Mouse (Mus musculus) embryonic facial prominence, embryonic 12.5 days (tissue): ENCODE measurements around the gene Fmnl3. TPM values are rescaled to one million over a fixed set of nuclear protein-coding genes. Genes with fewer than 3 reads are reported as not detected.

Experiments used
- ATAC-seq: fragments of 200-750 bp; cut with Nextera tagmentation; 2 replicates; pipeline ENCODE4 v1.8.0; 2017; ENCODE audit not compliant: insufficient number of reproducible peaks, insufficient read depth, low FRiP score, low TSS enrichment
- H3K27ac ChIP-seq: fragments of 300-500 bp; sonication (generic); 2 replicates; pipeline ENCODE4 v1.5.1; 2016; ENCODE audit warnings: mild to moderate bottlenecking
- H3K27me3 ChIP-seq: fragments of 300-500 bp; sonication (generic); 2 replicates; pipeline ENCODE4 v1.6.1; 2016; ENCODE audit warnings: mild to moderate bottlenecking, moderate library complexity
- H3K36me3 ChIP-seq: fragments of 300-500 bp; sonication (generic); 2 replicates; pipeline ENCODE4 v1.6.1; 2016; ENCODE audit warnings: mild to moderate bottlenecking
- H3K4me1 ChIP-seq: fragments of 300-500 bp; sonication (generic); 2 replicates; pipeline ENCODE4 v1.6.1; 2016
- H3K4me2 ChIP-seq: fragments of 300-500 bp; sonication (generic); replicated peaks from 2 replicates; pipeline ENCODE4 v1.6.1; 2016; ENCODE audit warnings: mild to moderate bottlenecking, moderate library complexity
- H3K4me3 ChIP-seq: fragments of 300-500 bp; sonication (generic); 2 replicates; pipeline ENCODE4 v1.5.1; 2016; ENCODE audit warnings: mild to moderate bottlenecking
- H3K9ac ChIP-seq: fragments of 300-500 bp; sonication (generic); 2 replicates; pipeline ENCODE4 v1.6.1; 2016; ENCODE audit warnings: mild to moderate bottlenecking, moderate library complexity
- H3K9me3 ChIP-seq: fragments of 300-500 bp; sonication (generic); 2 replicates; pipeline ENCODE4 v1.6.1; 2016; ENCODE audit warnings: mild to moderate bottlenecking, moderate library complexity
- WGBS: fragments of 180-500 bp; shearing (Covaris S2); methylation state at CpG from one replicate; pipeline ENCODE4 v1.1.7; 2016; 5-methylcytosine and 5-hydroxymethylcytosine counted together
- polyA plus RNA-seq: library from polyadenylated mRNA; unstranded; fragments of >200 nt; fragmentation: Nextera tagmentation; extraction: Ambion mirVana; gene quantifications from 2 replicates; pipeline ENCODE4 v1.2.1, GENCODE M21; 2016

The Fmnl3 gene
- polyA plus RNA-seq, 1 experiment from 2014 or later: 37.0 TPM

DNA sequence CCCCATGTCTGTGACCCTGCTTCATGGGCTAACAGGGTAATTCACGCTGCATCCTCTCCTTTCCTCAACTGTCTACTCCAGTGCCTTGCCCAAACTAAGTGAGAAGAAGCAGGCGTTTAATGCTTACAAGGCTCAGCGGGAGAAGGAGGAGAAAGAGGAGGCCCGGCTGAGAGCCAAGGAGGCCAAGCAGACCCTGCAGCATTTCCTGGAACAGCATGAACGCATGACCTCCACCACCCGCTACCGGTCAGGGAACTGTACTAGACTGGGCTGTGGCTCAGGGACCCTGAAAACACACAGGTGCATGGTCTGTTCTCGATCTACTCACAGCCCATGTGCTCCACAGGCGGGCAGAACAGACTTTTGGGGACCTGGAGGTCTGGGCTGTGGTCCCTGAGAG lies 62.8 kb downstream of the Fmnl3 start:
- no peaks in the 10 kb centered on the region for H3K4me1 ChIP-seq
- H3K4me3 ChIP-seq: no peak overlapping the region
- H3K27me3 ChIP-seq: no peaks in the 10 kb centered on the region
- no peak overlapping the region for H3K9ac ChIP-seq
- no peak overlapping the region for H3K27ac ChIP-seq
- H3K4me2 ChIP-seq: no peak overlapping the region
- H3K36me3 ChIP-seq: peaks cover 85% of the 10 kb centered on the region
- WGBS: 87% methylated on average over 9 of the region's 9 CpGs
- H3K9me3 ChIP-seq: no peaks in the 10 kb centered on the region
- ATAC-seq: no peak

DNA sequence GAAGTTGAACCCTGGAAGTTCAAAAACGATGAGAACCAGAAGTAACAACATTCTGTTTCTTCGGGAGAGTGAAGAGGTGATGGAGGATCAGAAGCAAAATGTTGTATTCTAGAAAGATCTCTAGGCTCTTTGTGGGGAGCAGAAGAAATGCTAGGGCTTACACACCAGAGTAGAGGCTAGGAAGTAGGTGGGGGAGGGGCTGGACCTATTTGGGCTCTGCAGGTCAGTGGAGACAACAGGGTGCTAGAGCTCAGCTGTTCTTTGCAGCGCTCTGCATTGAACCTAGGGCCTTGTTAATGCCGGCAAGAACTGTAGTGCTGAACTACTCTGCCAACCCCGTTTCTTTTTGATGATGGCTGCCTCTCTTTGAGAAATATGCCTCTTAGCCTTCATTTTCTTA lies 74.1 kb downstream of the Fmnl3 start:
- Histone ChIP-seq H3K9ac (peak overlapping the region; percentile 74), H3K4me3 (peak overlapping the region; percentile 66), H3K27me3 (no peaks in the 10 kb centered on the region), H3K9me3 (no peaks in the 10 kb centered on the region), H3K36me3 (0 out of 2 replicates have a peak, but pooled peaks cover 3% of the 10 kb centered on the region), H3K4me1 (peaks cover 18% of the 10 kb centered on the region), H3K4me2 (peak overlapping the region; percentile 72), H3K27ac (peak overlapping the region; percentile 93; the same call in 1 of the 2 replicates)
- ATAC-seq: no peak
- WGBS: 42% methylated on average over 5 of the region's 5 CpGs

DNA sequence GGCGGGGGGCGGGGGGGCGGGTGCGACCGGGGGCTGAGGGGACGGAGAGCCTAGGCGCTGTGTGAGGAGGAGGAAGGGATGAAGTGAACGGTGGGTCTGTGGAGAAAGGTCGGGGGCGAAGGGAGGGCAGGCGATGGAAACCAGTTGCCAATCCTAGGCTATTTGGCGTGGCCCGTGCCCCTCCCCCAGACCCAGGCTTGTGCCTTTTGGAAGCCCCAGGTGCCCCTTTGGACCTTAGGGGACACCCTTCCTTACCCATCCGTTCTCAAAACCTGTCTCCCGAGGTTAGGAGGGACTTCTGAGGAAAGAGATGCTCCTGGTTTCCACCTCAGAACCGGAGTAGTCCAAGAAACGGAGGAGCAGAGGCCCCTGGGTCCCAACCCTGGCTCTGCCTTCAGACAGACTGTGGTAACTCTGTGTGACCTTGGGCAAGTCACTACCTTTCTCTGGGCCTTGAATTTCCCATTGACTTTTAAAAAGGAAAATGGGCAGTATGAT lies 74.7 kb downstream of the Fmnl3 start, which contains the start of gene Fam186b:
TSS of gene Fam186b (minus strand) at position 405 of the 498 bp plus-strand sequence.
- Histone ChIP-seq H3K9ac (peak within 1 kb of the TSS; percentile 74), H3K36me3 (0 out of 2 replicates have a peak, but pooled peaks cover 3% of the 10 kb centered on the region), H3K4me2 (peak within 1 kb of the TSS; percentile 72), H3K9me3 (no peaks in the 10 kb centered on the region), H3K4me3 (peak within 1 kb of the TSS; percentile 66), H3K4me1 (peaks cover 18% of the 10 kb centered on the region), H3K27ac (peak within 1 kb of the TSS; percentile 93), H3K27me3 (no peaks in the 10 kb centered on the region)
- 4% methylated on average over 15 of the region's 17 CpGs for WGBS
- peak; percentile 13; the same call in 1 of the 2 replicates for ATAC-seq

DNA sequence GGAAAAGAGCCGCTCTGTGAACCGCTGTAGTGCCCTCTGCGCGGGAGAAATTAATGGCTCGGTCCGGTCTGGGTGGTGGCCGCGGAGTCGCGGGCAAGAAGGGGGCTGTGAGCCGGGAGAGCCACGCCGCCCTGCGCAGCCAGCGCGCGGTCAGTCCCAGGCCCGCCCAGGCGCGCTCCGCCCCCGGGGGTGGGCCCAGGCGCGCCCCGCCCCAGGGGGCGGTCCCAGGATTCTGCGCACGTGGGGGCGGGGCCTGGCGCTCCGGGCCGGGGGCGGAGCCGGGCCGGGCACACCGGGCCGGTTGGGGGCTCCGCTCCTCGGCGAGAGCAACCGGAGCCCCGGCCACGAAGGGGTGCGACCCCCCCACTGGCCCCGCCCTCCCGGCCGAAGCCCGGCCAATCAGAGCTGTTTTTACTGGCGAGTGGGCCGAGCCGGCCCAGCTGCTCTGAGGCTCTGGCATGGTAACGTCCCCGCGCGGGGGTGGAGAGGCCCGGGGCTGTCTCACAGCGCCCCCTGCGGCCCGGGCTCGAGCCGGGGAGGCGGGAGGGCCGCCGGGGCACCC lies 75.4 kb downstream of the Fmnl3 start, which contains the start of gene Prpf40b:
TSS of gene Prpf40b (plus strand) at position 275 of the 562 bp plus-strand sequence.
- Histone ChIP-seq H3K9me3 (no peaks in the 10 kb centered on the region), H3K36me3 (0 out of 2 replicates have a peak, but pooled peaks cover 2% of the 10 kb centered on the region), H3K27me3 (no peaks in the 10 kb centered on the region), H3K4me2 (peak within 1 kb of the TSS; percentile 72), H3K9ac (peak within 1 kb of the TSS; percentile 74), H3K4me1 (peaks cover 18% of the 10 kb centered on the region), H3K4me3 (peak within 1 kb of the TSS; percentile 66), H3K27ac (peak within 1 kb of the TSS; percentile 93)
- ATAC-seq: peak; percentile 89
- under 1% methylated on average over 45 of the region's 64 CpGs for WGBS

DNA sequence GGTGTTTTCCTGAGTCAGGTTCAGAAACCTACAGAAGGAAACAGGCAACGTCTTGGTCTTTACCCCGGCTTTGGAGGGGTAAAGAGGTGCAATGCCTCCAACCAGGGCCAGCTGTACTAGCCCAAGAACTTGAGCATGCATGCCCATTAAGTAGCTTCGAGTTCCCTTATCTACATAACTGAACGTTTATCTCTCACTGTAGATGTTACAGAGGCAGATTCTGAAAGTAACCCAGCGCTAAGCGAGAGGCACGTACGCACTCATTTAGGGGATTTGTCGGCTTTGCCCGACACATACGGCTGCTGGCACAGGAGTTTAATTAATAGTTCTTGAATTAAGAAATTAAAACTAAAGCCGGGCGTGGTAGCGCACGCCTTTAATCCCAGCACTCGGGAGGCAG lies 76.0 kb downstream of the Fmnl3 start:
- peak overlapping the region; percentile 93; the same call in 1 of the 2 replicates for H3K27ac ChIP-seq
- peak overlapping the region; percentile 66 for H3K4me3 ChIP-seq
- H3K4me1 ChIP-seq: peaks cover 18% of the 10 kb centered on the region
- H3K4me2 ChIP-seq: peak overlapping the region; percentile 72
- no peak for ATAC-seq
- peak overlapping the region; percentile 74 for H3K9ac ChIP-seq
- WGBS: 33% methylated on average over 16 of the region's 16 CpGs
- H3K36me3 ChIP-seq: no peaks in the 10 kb centered on the region
- H3K27me3 ChIP-seq: no peaks in the 10 kb centered on the region
- H3K9me3 ChIP-seq: no peaks in the 10 kb centered on the region

DNA sequence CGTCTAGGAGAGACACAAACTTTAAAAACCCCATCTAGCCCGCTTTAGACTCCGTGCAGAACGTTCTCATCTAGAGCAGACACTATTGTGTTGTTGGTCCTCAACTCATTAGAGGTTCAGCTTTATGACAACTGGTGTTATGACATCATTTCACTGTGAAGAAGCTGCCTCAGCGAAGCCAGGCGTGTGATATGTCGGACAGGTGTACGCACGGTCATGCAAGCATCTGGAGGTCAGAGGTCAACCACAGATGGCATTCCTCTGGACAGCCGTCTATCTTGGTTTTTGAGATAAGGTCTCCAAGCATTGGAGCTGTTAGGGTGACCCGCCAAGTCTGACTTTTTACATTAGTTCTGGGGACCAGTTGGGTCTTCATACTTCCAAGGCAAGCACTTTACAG lies 79.7 kb downstream of the Fmnl3 start:
- peaks cover 10% of the 10 kb centered on the region for H3K4me1 ChIP-seq
- H3K9me3 ChIP-seq: no peaks in the 10 kb centered on the region
- ATAC-seq: no peak
- H3K4me3 ChIP-seq: no peak overlapping the region
- no peak overlapping the region for H3K4me2 ChIP-seq
- 85% methylated on average over 11 of the region's 11 CpGs for WGBS
- no peaks in the 10 kb centered on the region for H3K36me3 ChIP-seq
- no peak overlapping the region for H3K9ac ChIP-seq
- H3K27me3 ChIP-seq: no peaks in the 10 kb centered on the region
- H3K27ac ChIP-seq: no peak overlapping the region

DNA sequence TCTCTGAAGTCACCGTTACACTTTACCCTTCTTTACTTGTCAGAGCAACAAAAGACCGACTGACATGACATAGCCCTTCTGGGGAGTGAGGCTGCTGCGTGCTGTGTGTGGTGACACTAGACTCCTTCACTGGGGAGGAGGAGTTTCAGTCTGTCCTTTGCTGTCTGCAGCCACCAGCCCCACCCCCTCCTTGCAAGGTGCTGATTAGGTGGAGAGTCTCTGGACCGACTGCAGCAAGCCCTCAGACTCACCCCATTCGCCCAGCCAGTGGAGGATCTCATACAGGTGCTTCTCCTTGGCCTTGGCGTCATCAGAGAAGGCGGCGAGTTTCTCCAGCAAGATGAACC lies 85.1 kb downstream of the Fmnl3 start:
- H3K9ac ChIP-seq: no peak overlapping the region
- H3K9me3 ChIP-seq: no peaks in the 10 kb centered on the region
- no peak overlapping the region for H3K4me3 ChIP-seq
- no peaks in the 10 kb centered on the region for H3K4me1 ChIP-seq
- no peak for ATAC-seq
- no peak overlapping the region for H3K27ac ChIP-seq
- no peak overlapping the region for H3K4me2 ChIP-seq
- H3K27me3 ChIP-seq: no peaks in the 10 kb centered on the region
- no peaks in the 10 kb centered on the region for H3K36me3 ChIP-seq
- 44% methylated on average over 8 of the region's 8 CpGs for WGBS

DNA sequence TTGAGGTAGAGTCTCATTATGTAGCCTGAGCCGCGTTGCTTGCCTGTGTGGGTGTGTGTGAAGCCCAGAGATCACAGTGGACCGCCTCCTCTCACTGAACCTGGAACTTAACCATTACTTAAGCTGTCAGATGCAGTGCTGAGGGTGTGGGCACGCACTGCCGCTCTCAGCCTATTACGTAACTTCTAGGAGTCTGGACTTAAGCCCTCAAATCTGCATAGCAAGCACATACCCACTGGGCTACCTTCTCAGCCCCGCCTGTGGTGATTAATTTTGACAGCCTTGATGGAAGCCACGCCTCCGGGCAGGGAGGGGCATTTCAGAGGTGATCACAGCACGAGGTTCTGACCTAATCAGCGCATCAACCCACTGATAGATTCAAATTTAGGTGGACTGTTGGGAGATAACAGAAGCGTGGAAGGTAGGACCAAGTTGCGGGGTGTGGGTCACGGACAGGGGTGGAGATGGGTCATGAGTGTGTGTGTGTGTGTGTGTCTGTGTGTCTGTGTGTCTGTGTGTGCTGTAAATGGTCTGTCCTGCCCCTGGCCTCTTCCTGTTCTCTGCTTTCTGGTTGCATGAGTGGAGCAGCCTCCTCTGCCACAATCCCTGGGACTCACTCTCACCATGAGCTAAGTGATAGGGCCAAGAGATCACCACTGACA lies 85.6 kb downstream of the Fmnl3 start:
- Histone ChIP-seq H3K4me2 (no peak overlapping the region), H3K27me3 (no peaks in the 10 kb centered on the region), H3K4me3 (no peak overlapping the region), H3K9ac (no peak overlapping the region), H3K27ac (no peak overlapping the region), H3K9me3 (no peaks in the 10 kb centered on the region), H3K36me3 (no peaks in the 10 kb centered on the region), H3K4me1 (no peaks in the 10 kb centered on the region)
- no peak; the same call in 1 of the 2 replicates for ATAC-seq
- 48% methylated on average over 14 of the region's 14 CpGs for WGBS

DNA sequence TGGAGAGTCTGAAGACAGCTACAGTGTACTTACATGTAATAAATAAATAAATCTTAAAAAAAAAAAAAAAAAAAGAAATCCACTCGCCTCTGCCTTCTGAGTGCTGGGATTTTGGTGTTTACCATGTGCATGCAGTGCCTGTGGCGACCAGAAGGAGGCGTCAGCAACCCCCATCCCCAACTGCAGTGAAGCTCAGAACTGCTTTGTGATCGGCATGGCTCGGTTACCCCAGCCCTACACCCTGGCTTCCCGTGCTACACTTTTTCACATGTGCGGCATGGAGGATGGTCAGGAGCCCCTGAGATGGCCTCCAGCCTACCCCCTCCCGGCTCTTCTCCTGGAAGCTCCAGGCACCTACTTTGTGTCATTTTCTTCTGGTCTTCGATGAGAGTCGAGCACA lies 86.8 kb downstream of the Fmnl3 start:
- H3K27ac ChIP-seq: no peak overlapping the region
- no peak overlapping the region for H3K4me2 ChIP-seq
- H3K4me3 ChIP-seq: no peak overlapping the region
- WGBS: 66% methylated on average over 10 of the region's 10 CpGs
- no peaks in the 10 kb centered on the region for H3K27me3 ChIP-seq
- H3K36me3 ChIP-seq: no peaks in the 10 kb centered on the region
- no peaks in the 10 kb centered on the region for H3K4me1 ChIP-seq
- H3K9ac ChIP-seq: no peak overlapping the region
- no peak for ATAC-seq
- H3K9me3 ChIP-seq: no peaks in the 10 kb centered on the region

DNA sequence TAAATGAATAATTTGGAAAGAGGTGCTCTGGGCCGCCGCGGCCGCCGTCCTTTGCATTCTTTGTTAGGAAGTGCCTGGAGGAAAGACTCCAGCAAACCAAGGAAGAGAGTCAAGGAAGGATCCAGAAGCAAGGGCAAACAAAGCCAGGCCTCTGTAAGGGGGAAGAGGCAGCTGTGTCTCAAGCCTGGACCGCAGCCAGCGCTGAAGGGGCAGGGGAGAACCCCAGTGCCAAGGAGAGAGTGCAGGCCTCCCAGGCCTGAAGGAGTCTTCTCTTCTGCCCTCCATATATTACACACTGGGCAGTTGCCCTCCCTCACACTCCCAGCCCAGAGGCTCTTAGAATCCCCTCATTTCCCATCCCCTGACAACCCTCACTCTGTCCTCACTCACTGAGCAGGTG lies 92.0 kb downstream of the Fmnl3 start:
- Histone ChIP-seq H3K9ac (no peak overlapping the region), H3K9me3 (no peaks in the 10 kb centered on the region), H3K4me2 (no peak overlapping the region), H3K4me3 (no peak overlapping the region), H3K27me3 (no peaks in the 10 kb centered on the region), H3K4me1 (no peaks in the 10 kb centered on the region), H3K27ac (no peak overlapping the region), H3K36me3 (no peaks in the 10 kb centered on the region)
- no peak for ATAC-seq
- WGBS: 89% methylated on average over 7 of the region's 7 CpGs

DNA sequence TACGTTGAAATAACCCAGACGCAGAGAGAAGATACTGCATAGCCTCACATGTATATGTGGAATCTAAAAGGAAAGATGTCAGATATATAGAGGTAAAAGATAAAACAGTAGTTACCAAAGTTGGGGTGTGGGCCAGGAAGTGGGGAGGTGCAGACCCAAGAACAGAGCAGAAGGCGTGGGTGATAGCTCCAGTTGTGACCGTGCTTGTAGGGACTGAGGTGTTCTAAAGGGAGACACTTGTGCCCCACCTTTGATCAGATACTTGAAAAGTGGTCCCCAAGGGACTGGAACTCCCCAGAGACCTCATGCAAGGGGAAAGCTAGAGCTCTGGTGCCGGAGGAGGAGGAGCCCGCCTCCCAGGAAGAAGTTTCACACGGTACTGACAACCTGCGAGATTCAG lies 94.2 kb downstream of the Fmnl3 start:
- no peaks in the 10 kb centered on the region for H3K36me3 ChIP-seq
- peaks cover 4% of the 10 kb centered on the region; the same call in 1 of the 2 replicates for H3K4me1 ChIP-seq
- no peak overlapping the region for H3K4me3 ChIP-seq
- H3K9me3 ChIP-seq: no peaks in the 10 kb centered on the region
- no peak overlapping the region for H3K9ac ChIP-seq
- H3K4me2 ChIP-seq: no peak overlapping the region
- 86% methylated on average over 8 of the region's 8 CpGs for WGBS
- ATAC-seq: no peak
- H3K27me3 ChIP-seq: no peaks in the 10 kb centered on the region
- no peak overlapping the region for H3K27ac ChIP-seq
